Mouse (Mus musculus): ENCODE measurements around the gene Gpt2.

DNA sequence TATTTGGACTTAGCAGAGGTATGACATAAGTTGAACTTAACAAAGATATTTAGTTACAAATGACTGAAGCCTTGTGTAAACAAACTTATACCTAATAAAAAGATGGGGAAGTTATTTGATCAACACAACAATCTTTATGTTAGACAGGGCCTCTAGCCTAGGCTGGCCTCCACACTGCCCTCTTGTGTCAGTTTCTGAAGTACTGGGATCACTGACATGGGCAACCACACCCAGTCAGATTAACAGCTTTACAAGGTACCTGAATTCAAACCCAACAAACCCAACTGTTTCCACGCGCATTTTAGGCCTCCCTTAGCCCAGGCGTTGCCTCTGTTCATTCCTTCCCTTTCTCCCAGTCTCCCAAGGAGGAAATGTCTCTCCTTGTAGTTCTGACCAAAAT is 31.0 kb upstream of the Gpt2 start:
- TF ChIP-seq POLR2A (IDR thresholded peaks at IDR 0.05; ENCODE audit: low read depth, low read length): no peak
- TF ChIP-seq CTCF (IDR thresholded peaks at IDR 0.05; ENCODE audit: extremely low read depth, insufficient read length, insufficient replicate concordance, low read depth, low read length): no peak; the same call in 1 of the 2 replicates

Data from small intestine, adult 2 months (tissue).